Mouse (Mus musculus) heart, adult 8-10 months (tissue): ENCODE results near the gene Hivep2. TPM values are rescaled to one million over a fixed set of nuclear protein-coding genes. Genes with fewer than 3 reads are reported as not detected.

ENCODE experiments used
- DNase-seq: peaks from one replicate; pipeline ENCODE4 v3.0.0; 2022; ENCODE audit warnings: low spot score
- total RNA-seq, 4 experiments: library from RNA; stranded (reverse); gene quantifications; 2 replicates each; pipeline ENCODE4 v1.2.4; 2022

Gene Hivep2
- total RNA-seq, 4 experiments from 2014 or later = 20.4 to 25.8 (median 22.1) TPM

GRCm38 (mm10) chr10:14138663-14139062 is 172.8 kb downstream of the Hivep2 start:
- DNase-seq = no peak

GRCm38 (mm10) chr10:14144840-14145239 is 179.0 kb downstream of the Hivep2 start:
- DNase-seq = no peak

- no peak for DNase-seq
These were observed 199.0 kb downstream of the Hivep2 start for GRCm38 (mm10) chr10:14164829-14165228.

- DNase-seq = no peak
These were observed 202.4 kb downstream of the Hivep2 start for GRCm38 (mm10) chr10:14168197-14168844.

- DNase-seq = no peak
These were observed 203.1 kb downstream of the Hivep2 start for GRCm38 (mm10) chr10:14168869-14169566.

GRCm38 (mm10) chr10:14174124-14174523 is 208.2 kb downstream of the Hivep2 start:
- peak; percentile 27 for DNase-seq

- DNase-seq = no peak
These were observed 213.8 kb downstream of the Hivep2 start for GRCm38 (mm10) chr10:14179424-14180339.

- no peak for DNase-seq
These were observed 220.6 kb downstream of the Hivep2 start for GRCm38 (mm10) chr10:14186352-14186976.

GRCm38 (mm10) chr10:14189050-14189449 is 223.2 kb downstream of the Hivep2 start:
- no peak for DNase-seq

- peak; percentile 24 for DNase-seq
These were observed 225.3 kb downstream of the Hivep2 start for GRCm38 (mm10) chr10:14191202-14191601.

GRCm38 (mm10) chr10:14192156-14192555 is 226.3 kb downstream of the Hivep2 start:
- DNase-seq = no peak

GRCm38 (mm10) chr10:14193702-14194101 is 227.8 kb downstream of the Hivep2 start:
- no peak for DNase-seq

- DNase-seq = no peak
These were observed 230.1 kb downstream of the Hivep2 start for GRCm38 (mm10) chr10:14195778-14196650.

- DNase-seq = no peak
These were observed 230.9 kb downstream of the Hivep2 start for GRCm38 (mm10) chr10:14196785-14197184.

- DNase-seq = no peak
These were observed 231.4 kb downstream of the Hivep2 start for GRCm38 (mm10) chr10:14197261-14197660.

- DNase-seq = no peak
These were observed 233.5 kb downstream of the Hivep2 start for GRCm38 (mm10) chr10:14199332-14199731.

- peak; percentile 68 for DNase-seq
These were observed 234.4 kb downstream of the Hivep2 start for GRCm38 (mm10) chr10:14200310-14200709.
